Mouse (Mus musculus) heart, embryonic 12.5 days (tissue): ENCODE results near the gene N4bp3. TPM values are rescaled to one million over a fixed set of nuclear protein-coding genes. Genes with fewer than 3 reads are reported as not detected.
A peak's percentile ranks its signal among the peaks of the same experiment; 100 is the strongest.

Experiments used
- ATAC-seq: fragments of 200-750 bp; cut with Nextera tagmentation; 2 replicates; pipeline ENCODE4 v1.8.0; 2017; ENCODE audit warnings: moderate TSS enrichment, moderate library complexity; ENCODE audit not compliant: insufficient number of reproducible peaks, low FRiP score
- H3K27ac ChIP-seq: fragments of 300-500 bp; sonication (generic); 2 replicates; pipeline ENCODE4 v1.5.1; 2016; ENCODE audit warnings: mild to moderate bottlenecking, moderate library complexity; ENCODE audit not compliant: poor library complexity, severe bottlenecking
- H3K27me3 ChIP-seq: fragments of 300-500 bp; sonication (generic); replicated peaks from 2 replicates; pipeline ENCODE4 v1.6.1; 2016; ENCODE audit warnings: mild to moderate bottlenecking, moderate library complexity
- H3K36me3 ChIP-seq: fragments of 300-500 bp; sonication (generic); 2 replicates; pipeline ENCODE4 v1.6.1; 2016; ENCODE audit warnings: mild to moderate bottlenecking, moderate library complexity
- H3K4me1 ChIP-seq: fragments of 300-500 bp; sonication (generic); replicated peaks from 2 replicates; pipeline ENCODE4 v1.6.1; 2016; ENCODE audit warnings: mild to moderate bottlenecking
- H3K4me2 ChIP-seq: fragments of 300-500 bp; sonication (generic); 2 replicates; pipeline ENCODE4 v1.6.1; 2016; ENCODE audit warnings: mild to moderate bottlenecking, moderate library complexity
- H3K4me3 ChIP-seq: fragments of 300-500 bp; sonication (generic); 2 replicates; pipeline ENCODE4 v1.5.1; 2016; ENCODE audit warnings: mild to moderate bottlenecking
- H3K9ac ChIP-seq: fragments of 300-500 bp; sonication (generic); 2 replicates; pipeline ENCODE4 v1.6.1; 2016; ENCODE audit warnings: mild to moderate bottlenecking, moderate library complexity
- H3K9me3 ChIP-seq: fragments of 300-500 bp; sonication (generic); replicated peaks from 2 replicates; pipeline ENCODE4 v1.6.1; 2016; ENCODE audit warnings: mild to moderate bottlenecking, moderate library complexity
- WGBS: fragments of 180-500 bp; shearing (Covaris S2); methylation state at CpG from one replicate; pipeline ENCODE4 v1.1.7; 2016; 5-methylcytosine and 5-hydroxymethylcytosine counted together
- polyA plus RNA-seq: library from polyadenylated mRNA; unstranded; fragments of >200 nt; fragmentation: Nextera tagmentation; extraction: Ambion mirVana; gene quantifications from 2 replicates; pipeline ENCODE4 v1.2.1, GENCODE M21; 2016

N4bp3 gene
- polyA plus RNA-seq, 1 experiment from 2014 or later = 8.4 TPM

DNA sequence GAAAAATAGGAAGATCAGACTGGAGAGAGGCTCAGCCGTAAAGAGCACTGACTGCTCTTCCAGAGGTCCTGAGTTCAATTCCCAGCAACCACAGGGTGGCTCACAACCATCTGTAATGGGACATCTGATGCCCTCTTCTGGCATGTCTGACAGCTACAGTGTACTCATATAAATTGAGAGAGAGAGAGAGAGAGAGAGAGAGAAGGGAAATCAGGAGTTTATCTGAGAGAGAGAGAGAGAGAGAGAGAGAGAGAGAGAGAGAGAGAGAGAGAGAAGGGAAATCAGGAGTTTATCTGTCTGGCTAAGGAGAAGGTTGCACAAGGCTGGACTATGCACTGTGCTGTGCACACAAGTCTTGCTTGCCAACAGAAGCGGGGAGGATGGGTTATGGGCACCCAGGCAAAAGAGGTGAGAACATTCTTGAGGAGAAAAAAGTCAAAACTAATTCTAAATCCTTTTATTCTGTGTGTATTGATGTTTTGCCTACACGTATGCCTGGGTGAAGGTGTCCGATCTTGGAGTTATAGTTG lies 2.3 kb upstream of the N4bp3 start:
- Histone ChIP-seq H3K27ac (no peak overlapping the region), H3K4me2 (no peak overlapping the region), H3K36me3 (no peaks in the 10 kb centered on the region), H3K9me3 (no peaks in the 10 kb centered on the region), H3K27me3 (peaks cover 3% of the 10 kb centered on the region; the same call in 1 of the 2 replicates), H3K4me1 (peaks cover 26% of the 10 kb centered on the region), H3K4me3 (no peak overlapping the region), H3K9ac (no peak overlapping the region)
- no peak for ATAC-seq
- WGBS = 87% methylated on average over 4 of the region's 4 CpGs

DNA sequence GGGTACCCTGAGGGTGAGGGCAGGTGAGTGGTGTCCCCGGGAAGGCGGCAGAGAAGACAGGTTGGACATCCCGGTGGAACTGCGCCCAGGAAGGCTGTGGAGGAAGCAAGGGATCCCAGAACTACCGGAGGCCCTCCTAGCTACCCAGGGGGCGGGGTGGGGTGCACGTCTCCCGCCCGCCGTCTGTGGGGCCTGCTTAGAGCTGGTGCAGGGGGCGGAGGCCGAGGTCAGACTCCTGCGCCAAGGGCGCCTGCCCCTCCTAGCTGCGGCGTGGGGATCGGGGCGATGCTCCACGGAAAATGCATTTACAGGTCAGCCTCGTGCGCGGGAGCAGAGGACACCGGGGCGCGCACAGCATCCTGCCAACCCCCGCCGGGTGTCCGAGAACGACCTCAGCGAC lies 381 bp downstream of the N4bp3 start:
- H3K9me3 ChIP-seq = no peaks in the 10 kb centered on the region
- 0 out of 2 replicates have a peak, but pooled peaks have one; percentile 8 for ATAC-seq
- H3K4me1 ChIP-seq = peaks cover 36% of the 10 kb centered on the region
- peak overlapping the region; percentile 84 for H3K9ac ChIP-seq
- peak overlapping the region; percentile 66 for H3K4me3 ChIP-seq
- H3K27me3 ChIP-seq = peaks cover 5% of the 10 kb centered on the region
- H3K4me2 ChIP-seq = peak overlapping the region; percentile 96
- WGBS = 2% methylated on average over 30 of the region's 30 CpGs
- no peak overlapping the region for H3K27ac ChIP-seq
- H3K36me3 ChIP-seq = peaks cover 6% of the 10 kb centered on the region

DNA sequence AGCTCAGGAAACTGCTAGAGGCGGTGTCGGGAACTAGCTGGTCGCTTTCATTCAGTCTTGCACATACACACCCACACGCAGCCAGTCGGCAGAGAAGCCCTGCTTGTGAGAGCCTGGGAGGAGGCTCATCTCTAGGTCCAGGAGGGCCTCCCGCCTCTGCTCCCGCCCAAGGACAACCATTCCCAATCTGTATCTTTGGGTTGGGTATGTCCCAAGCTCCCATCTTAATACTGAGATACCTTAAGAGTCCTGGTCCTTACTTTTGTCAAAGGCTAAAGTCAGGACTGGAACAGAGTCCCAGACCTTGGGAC lies 798 bp downstream of the N4bp3 start:
- WGBS = 4% methylated on average over 7 of the region's 7 CpGs
- Histone ChIP-seq H3K36me3 (peaks cover 10% of the 10 kb centered on the region), H3K4me3 (peak overlapping the region; percentile 66), H3K4me2 (peak overlapping the region; percentile 96), H3K9me3 (no peaks in the 10 kb centered on the region), H3K4me1 (peaks cover 36% of the 10 kb centered on the region), H3K27me3 (peaks cover 9% of the 10 kb centered on the region), H3K27ac (no peak overlapping the region), H3K9ac (peak overlapping the region; percentile 84)
- ATAC-seq = no peak

DNA sequence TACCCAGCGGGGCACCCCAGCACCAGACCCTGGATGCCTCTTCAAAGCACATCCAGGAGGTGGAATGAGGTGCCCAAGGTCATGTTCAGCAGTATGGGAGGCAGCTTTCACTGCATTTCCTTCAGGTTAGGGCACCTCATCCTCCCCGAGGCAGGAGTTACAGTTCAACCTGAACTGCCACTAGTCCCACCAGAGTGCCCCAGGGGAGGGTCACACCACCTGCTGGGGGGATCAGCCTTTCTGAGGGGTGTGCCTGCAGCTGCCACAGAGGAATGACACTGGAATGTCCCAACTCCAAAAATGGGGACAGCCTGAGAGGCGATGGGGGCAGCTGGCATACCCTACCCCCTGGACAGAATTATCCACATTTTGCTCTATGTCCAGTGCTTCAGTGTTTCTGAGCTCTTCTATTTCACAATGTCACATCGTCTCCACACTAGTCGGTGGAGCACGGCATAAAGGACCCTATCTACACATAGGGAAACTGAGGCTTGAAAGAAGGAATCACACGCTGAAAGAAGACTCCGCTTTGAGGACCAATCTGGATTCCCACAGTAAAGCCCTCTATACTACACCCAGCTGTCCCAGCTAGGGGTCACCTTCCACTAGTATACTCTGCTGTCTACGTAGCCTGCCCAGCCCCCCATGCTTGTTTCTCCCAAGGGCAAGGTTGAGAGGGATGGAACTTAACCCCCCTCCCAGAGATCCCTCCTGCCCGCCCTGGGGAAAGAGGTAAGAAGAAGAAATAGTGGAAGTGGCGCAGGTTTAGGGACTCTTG lies 1.3 kb downstream of the N4bp3 start:
- H3K4me1 ChIP-seq = peaks cover 36% of the 10 kb centered on the region
- no peak for ATAC-seq
- peaks cover 13% of the 10 kb centered on the region for H3K27me3 ChIP-seq
- peak overlapping the region; percentile 66 for H3K4me3 ChIP-seq
- no peaks in the 10 kb centered on the region for H3K9me3 ChIP-seq
- 0 out of 2 replicates have a peak overlapping the region, but pooled peaks have one; percentile 1 for H3K27ac ChIP-seq
- H3K4me2 ChIP-seq = peak overlapping the region; percentile 96
- H3K36me3 ChIP-seq = peaks cover 12% of the 10 kb centered on the region
- WGBS = 34% methylated on average over 11 of the region's 11 CpGs
- H3K9ac ChIP-seq = peak overlapping the region; percentile 84

DNA sequence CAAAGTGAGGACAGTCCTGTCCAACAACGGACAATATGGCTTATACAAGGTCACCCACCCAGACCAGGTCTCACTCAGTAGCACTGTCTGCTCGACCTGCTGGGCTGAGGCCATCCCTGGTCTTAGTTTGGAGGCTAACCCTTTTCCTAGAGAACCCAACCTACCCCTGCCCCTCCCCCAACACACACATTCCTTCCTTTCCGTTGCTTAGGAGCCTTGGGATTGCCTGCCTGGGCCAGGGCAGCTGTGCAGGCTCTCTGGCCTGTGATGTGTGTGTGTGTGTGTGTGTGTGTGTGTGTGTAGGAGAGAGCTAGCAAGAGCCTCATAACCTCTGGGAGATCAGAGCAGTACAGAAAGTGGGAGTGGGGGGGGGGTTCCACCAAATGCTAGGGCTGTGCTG lies 2.1 kb downstream of the N4bp3 start:
- H3K27ac ChIP-seq = no peak overlapping the region
- H3K36me3 ChIP-seq = peaks cover 20% of the 10 kb centered on the region
- no peaks in the 10 kb centered on the region for H3K9me3 ChIP-seq
- H3K4me3 ChIP-seq = 0 out of 2 replicates have a peak overlapping the region, but pooled peaks have one; percentile 66
- 27% methylated on average over 3 of the region's 3 CpGs for WGBS
- peaks cover 16% of the 10 kb centered on the region; the same call in 1 of the 2 replicates for H3K27me3 ChIP-seq
- H3K4me2 ChIP-seq = peak overlapping the region; percentile 96
- peaks cover 39% of the 10 kb centered on the region for H3K4me1 ChIP-seq
- H3K9ac ChIP-seq = 0 out of 2 replicates have a peak overlapping the region, but pooled peaks have one; percentile 84
- ATAC-seq = no peak

DNA sequence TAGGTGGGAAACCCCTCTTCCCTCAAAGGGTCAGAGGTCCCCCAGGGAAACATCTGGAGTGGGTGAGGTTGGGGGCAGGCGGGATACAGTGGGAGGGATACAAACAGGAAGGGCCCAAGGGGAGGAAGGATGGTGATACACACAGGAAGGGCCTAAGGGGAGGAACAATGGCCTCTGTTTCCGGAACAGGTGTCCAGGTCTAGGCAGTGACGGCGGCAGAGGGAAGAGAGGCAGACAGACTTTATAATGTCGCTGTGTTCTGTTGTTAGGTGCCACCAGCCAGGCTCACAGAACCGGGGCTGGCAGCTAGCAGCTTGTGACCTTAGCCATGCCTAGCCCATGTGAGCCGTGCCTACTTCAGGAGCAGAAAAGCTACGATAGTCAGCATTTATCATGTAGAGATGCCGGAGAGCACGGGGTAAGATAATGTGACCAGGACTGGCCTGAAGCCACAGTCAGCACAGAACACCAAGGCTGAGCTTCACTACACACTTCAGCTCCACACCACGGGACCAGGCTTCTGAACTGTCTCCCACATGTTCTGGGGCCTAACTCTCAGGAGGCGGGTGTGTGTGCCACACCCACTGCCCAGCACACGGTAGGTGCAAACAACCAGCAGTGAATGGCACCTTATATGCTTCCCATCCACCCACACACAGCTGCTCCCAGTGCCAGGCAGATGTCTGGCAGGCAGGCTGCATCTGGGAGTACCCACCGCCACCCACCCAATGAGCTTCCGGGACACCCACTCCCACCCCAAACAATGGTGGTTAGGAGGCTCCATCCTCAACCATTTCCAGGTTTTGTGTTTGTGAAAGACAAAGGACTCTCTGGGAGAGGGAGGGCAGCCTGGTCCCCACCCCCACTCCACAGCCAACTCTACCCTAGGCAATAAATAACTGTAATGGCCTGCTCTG lies 3.6 kb downstream of the N4bp3 start:
- Histone ChIP-seq H3K4me1 (peaks cover 46% of the 10 kb centered on the region), H3K9me3 (no peaks in the 10 kb centered on the region), H3K27me3 (peaks cover 16% of the 10 kb centered on the region; the same call in 1 of the 2 replicates), H3K9ac (no peak overlapping the region), H3K4me2 (peak overlapping the region; percentile 15; the same call in 1 of the 2 replicates), H3K4me3 (no peak overlapping the region), H3K36me3 (peaks cover 21% of the 10 kb centered on the region), H3K27ac (no peak overlapping the region)
- 57% methylated on average over 15 of the region's 15 CpGs for WGBS
- no peak; the same call in 1 of the 2 replicates for ATAC-seq

DNA sequence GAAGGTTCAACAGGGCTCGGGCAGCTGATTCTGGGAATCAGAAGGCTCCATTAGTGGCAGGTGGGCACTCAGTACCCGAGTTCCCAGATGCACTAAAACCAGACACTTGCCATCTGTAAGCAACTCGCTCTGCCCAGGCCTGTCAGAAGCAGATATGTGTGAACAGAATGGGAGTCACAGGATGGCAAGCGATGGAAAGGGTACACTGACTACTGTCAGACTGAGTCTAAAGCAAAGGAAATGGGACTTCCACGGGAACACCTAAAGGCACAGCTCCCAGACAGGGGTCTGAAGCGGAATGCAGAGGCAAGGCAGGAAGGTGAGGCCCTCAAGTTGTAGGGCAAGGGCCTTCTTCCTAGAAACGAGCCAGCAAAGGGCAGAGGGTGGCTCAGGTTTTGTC lies 4.4 kb downstream of the N4bp3 start:
- peaks cover 21% of the 10 kb centered on the region for H3K36me3 ChIP-seq
- WGBS = 75% methylated on average over 7 of the region's 7 CpGs
- H3K4me2 ChIP-seq = no peak overlapping the region
- H3K27ac ChIP-seq = no peak overlapping the region
- H3K9me3 ChIP-seq = no peaks in the 10 kb centered on the region
- peaks cover 16% of the 10 kb centered on the region; the same call in 1 of the 2 replicates for H3K27me3 ChIP-seq
- H3K4me3 ChIP-seq = no peak overlapping the region
- ATAC-seq = no peak
- no peak overlapping the region for H3K9ac ChIP-seq
- H3K4me1 ChIP-seq = peaks cover 46% of the 10 kb centered on the region

DNA sequence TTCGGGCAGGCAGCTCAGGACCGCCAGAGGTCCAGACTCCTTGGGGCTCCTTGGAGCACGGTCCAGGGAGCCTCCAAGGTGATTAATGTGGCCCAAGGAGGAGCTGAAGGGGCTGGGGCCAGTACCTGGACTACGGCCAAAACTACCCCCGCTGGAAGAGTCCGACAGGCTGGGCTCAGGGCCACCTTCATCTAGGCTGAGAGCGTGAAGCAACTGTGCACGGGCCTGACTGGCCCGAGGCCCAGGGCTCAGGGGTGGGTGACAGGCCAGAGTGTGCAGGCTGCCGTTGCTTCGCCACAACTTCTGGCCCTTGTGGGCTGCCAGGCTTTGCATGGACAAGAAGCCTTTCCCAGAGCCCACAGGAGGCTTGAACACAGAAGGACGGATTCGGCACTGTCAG lies 5.3 kb downstream of the N4bp3 start:
- Histone ChIP-seq H3K27ac (no peak overlapping the region), H3K4me1 (peaks cover 43% of the 10 kb centered on the region), H3K4me3 (no peak overlapping the region), H3K36me3 (peaks cover 21% of the 10 kb centered on the region), H3K9me3 (no peaks in the 10 kb centered on the region), H3K4me2 (no peak overlapping the region), H3K9ac (no peak overlapping the region), H3K27me3 (peaks cover 16% of the 10 kb centered on the region; the same call in 1 of the 2 replicates)
- ATAC-seq = no peak
- 83% methylated on average over 13 of the region's 13 CpGs for WGBS

DNA sequence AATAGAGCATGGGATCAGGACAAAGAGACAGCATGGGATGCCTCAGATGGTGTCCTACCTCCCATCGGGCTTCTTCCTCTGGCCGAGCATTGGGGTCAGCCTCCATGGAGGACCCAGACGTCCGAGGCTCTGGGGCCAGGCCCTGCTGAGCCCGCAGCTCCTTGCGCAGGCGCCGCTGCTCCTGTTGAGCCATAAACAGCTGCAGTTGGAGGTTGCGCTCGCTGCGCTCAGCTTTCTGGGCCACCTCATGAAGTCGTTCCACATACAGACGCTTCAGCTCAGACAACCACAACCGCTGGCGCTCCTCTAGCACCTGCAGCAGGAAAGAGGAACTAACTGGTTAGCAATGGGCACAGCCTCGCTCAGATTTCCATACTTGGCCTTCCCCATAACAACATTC lies 6.4 kb downstream of the N4bp3 start:
- H3K4me1 ChIP-seq = peaks cover 33% of the 10 kb centered on the region
- H3K9ac ChIP-seq = no peak overlapping the region
- ATAC-seq = no peak
- peaks cover 16% of the 10 kb centered on the region; the same call in 1 of the 2 replicates for H3K27me3 ChIP-seq
- no peak overlapping the region for H3K27ac ChIP-seq
- 0 out of 2 replicates have a peak overlapping the region, but pooled peaks have one; percentile 2 for H3K4me3 ChIP-seq
- peak overlapping the region; percentile 10 for H3K4me2 ChIP-seq
- peaks cover 21% of the 10 kb centered on the region for H3K36me3 ChIP-seq
- WGBS = 68% methylated on average over 16 of the region's 16 CpGs
- no peaks in the 10 kb centered on the region for H3K9me3 ChIP-seq

DNA sequence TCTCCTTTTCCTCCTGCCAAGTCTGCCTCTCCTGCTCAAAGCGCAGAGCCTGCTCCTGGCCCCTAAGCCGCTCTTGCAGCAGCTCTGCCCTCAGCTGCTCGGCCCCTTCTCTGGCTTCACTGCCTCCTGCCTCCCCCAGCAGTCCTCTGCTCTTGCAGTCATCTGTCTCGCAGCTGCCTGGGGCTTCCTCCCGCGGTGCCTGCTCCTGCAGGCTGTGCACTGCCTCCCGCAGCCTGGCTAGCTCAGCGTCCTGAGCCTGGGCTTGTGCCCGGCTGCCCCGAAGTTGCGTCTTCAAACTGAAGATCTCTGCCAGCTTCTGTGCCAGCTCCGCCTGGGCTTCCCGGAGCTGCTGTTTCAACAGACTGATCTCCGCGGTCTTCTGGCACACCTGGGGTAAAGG lies 6.9 kb downstream of the N4bp3 start:
- WGBS = 40% methylated on average over 15 of the region's 15 CpGs
- H3K4me3 ChIP-seq = 0 out of 2 replicates have a peak overlapping the region, but pooled peaks have one; percentile 2
- no peak for ATAC-seq
- H3K27me3 ChIP-seq = peaks cover 16% of the 10 kb centered on the region; the same call in 1 of the 2 replicates
- H3K9ac ChIP-seq = no peak overlapping the region
- no peak overlapping the region for H3K27ac ChIP-seq
- peak overlapping the region; percentile 10 for H3K4me2 ChIP-seq
- H3K4me1 ChIP-seq = peaks cover 28% of the 10 kb centered on the region
- peaks cover 21% of the 10 kb centered on the region for H3K36me3 ChIP-seq
- no peaks in the 10 kb centered on the region for H3K9me3 ChIP-seq
